Mouse (Mus musculus): Measurements from ENCODE around the gene Nrros. TPM values are rescaled to one million over a fixed set of nuclear protein-coding genes. Genes with fewer than 3 reads are reported as not detected.

Gene Nrros
- polyA plus RNA-seq, 1 experiment from 2014 or later = 8.2 TPM

DNA sequence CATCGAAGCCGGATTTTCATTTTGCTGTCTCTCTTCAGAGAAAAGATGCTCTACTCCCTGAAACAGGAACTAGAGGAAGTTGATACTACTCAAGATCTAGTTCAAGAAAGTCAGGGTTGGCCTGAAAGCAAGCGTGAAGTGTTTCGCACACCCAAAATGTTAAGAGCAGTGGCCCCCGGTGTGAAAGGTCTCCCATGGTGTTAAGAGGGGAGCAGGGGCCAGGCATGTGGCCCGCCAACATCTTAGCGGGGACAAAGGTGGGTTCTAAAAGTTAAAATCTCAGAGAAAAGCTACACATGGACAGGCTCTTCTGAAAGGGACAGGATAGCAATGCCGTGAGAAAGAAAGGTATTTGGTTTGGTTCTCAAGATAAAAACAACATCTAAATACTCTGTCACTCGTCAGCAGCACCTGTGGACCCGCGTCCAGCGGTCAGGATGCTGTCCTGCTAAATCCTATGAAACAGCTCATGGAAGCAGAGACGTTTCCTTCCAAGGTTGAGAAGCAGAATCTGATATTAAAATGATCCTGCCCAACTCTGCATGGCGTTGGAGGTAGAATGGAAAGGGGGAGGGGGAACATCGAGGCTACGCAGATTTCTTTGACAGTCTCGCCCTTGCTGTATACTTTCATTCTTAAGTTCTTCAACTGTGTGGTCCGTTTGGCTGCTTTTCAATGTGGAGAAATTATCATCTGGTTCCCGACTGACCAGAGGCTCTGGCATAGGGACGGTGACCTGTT lies 35.8 kb downstream of the Nrros start:
- H3K9me3 ChIP-seq (ENCODE audit: control insufficient read depth, low read length) = no peaks in the 10 kb centered on the region
- H3K4me1 ChIP-seq (replicated peaks; ENCODE audit: control insufficient read depth, insufficient read depth) = no peaks in the 10 kb centered on the region
- no peak for ATAC-seq (ENCODE audit: low FRiP score, low TSS enrichment)
- peak overlapping the region; percentile 35; the same call in 1 of the 2 replicates for H3K4me2 ChIP-seq (replicated peaks; ENCODE audit: low read depth)
- 58% methylated on average over 20 of the region's 20 CpGs for WGBS
- TF ChIP-seq CTCF (IDR thresholded peaks at IDR 0.05; ENCODE audit: low read depth) (no peak), EP300 (optimal IDR thresholded peaks at IDR 0.05) (no peak)
- no peak for DNase-seq (ENCODE audit: low spot score)
- no peak overlapping the region for H3K9ac ChIP-seq (ENCODE audit: low read length)
- no peaks in the 10 kb centered on the region for H3K36me3 ChIP-seq (ENCODE audit: control insufficient read depth, insufficient read depth, low read length)
- H3K4me3 ChIP-seq (ENCODE audit: low read depth, low read length) = peak overlapping the region; percentile 28
- H3K27ac ChIP-seq (replicated peaks) = 0 out of 2 replicates have a peak overlapping the region, but pooled peaks have one; percentile 30
- H3K27me3 ChIP-seq (ENCODE audit: control insufficient read depth, insufficient read depth, low read length) = no peaks in the 10 kb centered on the region

DNA sequence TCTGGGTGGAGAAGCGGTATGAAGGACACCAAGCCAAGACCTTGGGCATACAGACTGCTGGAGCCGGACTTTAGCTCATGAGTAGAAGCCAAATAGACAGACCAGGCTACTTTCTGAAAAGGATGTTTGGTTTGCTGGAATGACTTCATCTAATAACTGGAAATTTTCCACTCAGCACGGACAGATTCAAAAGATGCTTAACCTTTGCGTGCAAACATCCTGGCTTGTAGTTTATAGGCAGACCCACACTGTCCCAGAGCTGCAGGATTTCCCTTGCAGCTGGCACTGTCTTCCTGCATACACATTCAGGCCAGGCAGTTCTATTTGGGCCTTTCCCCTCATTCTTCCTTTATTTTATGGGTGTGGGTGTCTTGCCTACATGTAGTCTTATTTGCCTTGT lies 38.3 kb downstream of the Nrros start:
- 67% methylated on average over 4 of the region's 4 CpGs for WGBS
- H3K27me3 ChIP-seq (ENCODE audit: control insufficient read depth, insufficient read depth, low read length) = no peaks in the 10 kb centered on the region

DNA sequence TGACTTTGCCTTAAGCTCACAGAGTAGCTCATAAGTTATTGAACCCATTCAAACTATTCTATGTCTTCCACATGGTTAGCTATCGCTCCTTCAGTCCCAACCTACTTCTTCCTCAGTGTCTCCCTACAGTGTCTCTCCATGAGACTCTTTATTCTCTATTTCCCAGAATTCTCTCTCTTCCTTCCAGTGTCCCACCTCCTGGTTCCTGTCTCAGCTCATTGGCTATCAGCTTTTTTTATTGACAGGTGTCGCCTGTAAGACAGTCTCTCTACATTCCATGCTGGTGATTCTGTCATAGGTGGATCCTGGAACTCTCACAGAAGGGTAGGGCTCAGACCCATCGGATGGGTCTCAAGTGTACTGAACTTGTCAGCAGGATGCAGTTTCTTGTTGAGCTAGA lies 40.0 kb downstream of the Nrros start:
- 77% methylated on average over 3 of the region's 3 CpGs for WGBS
- Histone ChIP-seq H3K27me3 (ENCODE audit: control insufficient read depth, insufficient read depth, low read length) (no peaks in the 10 kb centered on the region), H3K36me3 (ENCODE audit: control insufficient read depth, insufficient read depth, low read length) (no peaks in the 10 kb centered on the region), H3K27ac (replicated peaks) (no peak overlapping the region), H3K4me3 (ENCODE audit: low read depth, low read length) (no peak overlapping the region), H3K9ac (ENCODE audit: low read length) (no peak overlapping the region), H3K4me1 (replicated peaks; ENCODE audit: control insufficient read depth, insufficient read depth) (no peaks in the 10 kb centered on the region), H3K4me2 (replicated peaks; ENCODE audit: low read depth) (no peak overlapping the region), H3K9me3 (ENCODE audit: control insufficient read depth, low read length) (no peaks in the 10 kb centered on the region)
- no peak for DNase-seq (ENCODE audit: low spot score)
- no peak for ATAC-seq (ENCODE audit: low FRiP score, low TSS enrichment)
- no peak for TF ChIP-seq EP300 (optimal IDR thresholded peaks at IDR 0.05)
- no peak for TF ChIP-seq CTCF (IDR thresholded peaks at IDR 0.05; ENCODE audit: low read depth)

More for the DNA sequence above, 38.3 kb downstream of the Nrros start:
- Histone ChIP-seq H3K4me3 (ENCODE audit: low read depth, low read length) (no peak overlapping the region), H3K4me1 (replicated peaks; ENCODE audit: control insufficient read depth, insufficient read depth) (no peaks in the 10 kb centered on the region), H3K9ac (ENCODE audit: low read length) (no peak overlapping the region), H3K9me3 (ENCODE audit: control insufficient read depth, low read length) (no peaks in the 10 kb centered on the region), H3K27ac (replicated peaks) (no peak overlapping the region), H3K4me2 (replicated peaks; ENCODE audit: low read depth) (no peak overlapping the region), H3K36me3 (ENCODE audit: control insufficient read depth, insufficient read depth, low read length) (no peaks in the 10 kb centered on the region)
- TF ChIP-seq EP300 (optimal IDR thresholded peaks at IDR 0.05) (no peak), CTCF (IDR thresholded peaks at IDR 0.05; ENCODE audit: low read depth) (no peak)
- no peak for DNase-seq (ENCODE audit: low spot score)
- no peak for ATAC-seq (ENCODE audit: low FRiP score, low TSS enrichment)

DNA sequence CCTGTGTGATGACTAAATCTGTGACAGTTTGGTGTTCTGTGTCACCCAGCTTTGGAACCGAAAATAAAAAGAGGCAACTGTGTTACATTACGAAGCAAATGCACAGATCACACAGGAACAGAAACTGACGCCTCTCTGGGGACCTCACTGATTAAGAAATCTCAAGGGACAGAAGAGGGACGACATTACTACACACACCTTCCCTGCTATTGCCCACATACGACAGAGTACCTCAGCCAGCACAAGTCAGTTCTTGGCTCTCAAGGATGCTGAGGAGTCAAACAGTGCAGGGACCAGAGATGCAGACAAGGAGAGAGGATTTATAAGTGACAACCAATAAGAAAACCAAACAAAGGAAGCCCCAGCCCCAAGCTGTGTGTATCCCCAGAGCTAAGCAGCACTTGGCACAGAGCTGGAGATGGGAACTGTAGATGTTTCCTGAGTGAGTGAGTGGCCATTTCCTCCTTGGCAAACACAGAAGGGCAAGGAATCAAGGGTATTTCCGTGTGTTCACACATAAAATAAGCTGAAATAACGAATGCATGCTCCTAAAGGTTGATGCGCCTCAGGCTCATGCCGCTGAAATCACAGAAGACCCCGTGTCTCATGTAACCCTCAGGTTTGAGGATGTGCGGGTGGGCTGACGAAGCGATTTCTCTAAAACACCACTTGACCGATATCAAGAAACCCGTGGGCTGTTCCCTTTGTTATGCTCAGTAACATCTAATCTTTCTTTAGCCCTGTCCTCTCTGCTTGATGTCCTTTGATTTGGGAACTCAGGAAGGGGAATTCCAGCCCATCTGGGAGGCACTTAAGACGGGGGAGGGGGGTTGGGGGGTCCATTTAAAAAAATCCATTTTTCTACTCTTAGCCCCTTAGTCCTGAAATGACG lies 40.7 kb downstream of the Nrros start:
- Histone ChIP-seq H3K4me1 (replicated peaks; ENCODE audit: control insufficient read depth, insufficient read depth) (no peaks in the 10 kb centered on the region), H3K27ac (replicated peaks) (no peak overlapping the region), H3K9ac (ENCODE audit: low read length) (no peak overlapping the region), H3K36me3 (ENCODE audit: control insufficient read depth, insufficient read depth, low read length) (no peaks in the 10 kb centered on the region), H3K9me3 (ENCODE audit: control insufficient read depth, low read length) (no peaks in the 10 kb centered on the region), H3K4me2 (replicated peaks; ENCODE audit: low read depth) (no peak overlapping the region), H3K27me3 (ENCODE audit: control insufficient read depth, insufficient read depth, low read length) (no peaks in the 10 kb centered on the region), H3K4me3 (ENCODE audit: low read depth, low read length) (no peak overlapping the region)
- WGBS = 67% methylated on average over 17 of the region's 17 CpGs
- DNase-seq (ENCODE audit: low spot score) = no peak
- no peak for ATAC-seq (ENCODE audit: low FRiP score, low TSS enrichment)
- TF ChIP-seq EP300 (optimal IDR thresholded peaks at IDR 0.05) (no peak), CTCF (IDR thresholded peaks at IDR 0.05; ENCODE audit: low read depth) (no peak)

DNA sequence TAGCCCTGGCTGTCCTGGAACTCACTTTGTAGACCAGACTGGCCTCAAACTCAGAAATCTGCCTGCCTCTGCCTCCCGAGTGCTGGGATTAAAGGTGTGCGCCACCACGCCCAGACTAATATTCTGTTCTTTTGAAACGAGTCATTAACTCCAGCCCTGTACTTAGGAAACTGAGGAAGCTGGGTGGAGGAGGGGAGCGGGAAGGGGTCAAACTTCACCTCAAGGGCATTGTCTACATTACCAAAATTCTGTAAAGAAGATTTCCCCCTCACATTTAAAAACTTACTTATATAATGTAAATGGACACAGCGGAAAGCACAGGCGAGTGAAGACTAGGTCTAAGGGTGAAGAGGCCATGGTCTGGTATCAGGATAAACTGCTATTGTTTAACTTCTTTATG lies 41.4 kb downstream of the Nrros start:
- 77% methylated on average over 7 of the region's 7 CpGs for WGBS
- H3K27ac ChIP-seq (replicated peaks) = no peak overlapping the region
- no peaks in the 10 kb centered on the region for H3K9me3 ChIP-seq (ENCODE audit: control insufficient read depth, low read length)
- DNase-seq (ENCODE audit: low spot score) (no peak), ATAC-seq (ENCODE audit: low FRiP score, low TSS enrichment) (no peak)
- H3K4me3 ChIP-seq (ENCODE audit: low read depth, low read length) = no peak overlapping the region
- TF ChIP-seq EP300 (optimal IDR thresholded peaks at IDR 0.05) (no peak), CTCF (IDR thresholded peaks at IDR 0.05; ENCODE audit: low read depth) (no peak)
- H3K9ac ChIP-seq (ENCODE audit: low read length) = no peak overlapping the region
- no peak overlapping the region for H3K4me2 ChIP-seq (replicated peaks; ENCODE audit: low read depth)
- no peaks in the 10 kb centered on the region for H3K4me1 ChIP-seq (replicated peaks; ENCODE audit: control insufficient read depth, insufficient read depth)
- no peaks in the 10 kb centered on the region for H3K27me3 ChIP-seq (ENCODE audit: control insufficient read depth, insufficient read depth, low read length)
- no peaks in the 10 kb centered on the region for H3K36me3 ChIP-seq (ENCODE audit: control insufficient read depth, insufficient read depth, low read length)

DNA sequence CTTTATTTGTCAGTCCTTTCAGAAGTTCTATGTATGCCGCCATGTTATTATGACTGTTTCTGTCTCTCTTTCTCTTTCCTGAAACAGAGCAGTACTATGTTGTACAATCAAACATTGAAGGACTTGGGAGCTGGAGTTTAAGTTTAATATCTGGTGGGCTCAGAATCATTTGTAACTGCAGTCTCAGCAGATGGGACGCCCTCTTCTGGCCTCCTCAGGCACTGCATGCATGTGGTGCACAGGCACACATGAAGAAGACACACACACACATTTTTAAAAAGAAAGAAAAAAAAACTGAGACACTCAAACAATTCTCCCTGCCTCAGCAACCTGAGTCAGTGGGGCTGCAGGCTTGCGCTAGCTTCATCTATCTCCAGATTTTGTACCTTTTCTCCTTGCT lies 44.9 kb downstream of the Nrros start:
- Histone ChIP-seq H3K4me3 (ENCODE audit: low read depth, low read length) (no peak overlapping the region), H3K4me2 (replicated peaks; ENCODE audit: low read depth) (no peak overlapping the region), H3K4me1 (replicated peaks; ENCODE audit: control insufficient read depth, insufficient read depth) (no peaks in the 10 kb centered on the region), H3K36me3 (ENCODE audit: control insufficient read depth, insufficient read depth, low read length) (no peaks in the 10 kb centered on the region), H3K27ac (replicated peaks) (no peak overlapping the region), H3K9ac (ENCODE audit: low read length) (no peak overlapping the region), H3K9me3 (ENCODE audit: control insufficient read depth, low read length) (no peaks in the 10 kb centered on the region), H3K27me3 (ENCODE audit: control insufficient read depth, insufficient read depth, low read length) (no peaks in the 10 kb centered on the region)
- DNase-seq (ENCODE audit: low spot score) (no peak), ATAC-seq (ENCODE audit: low FRiP score, low TSS enrichment) (no peak)
- WGBS = 73% methylated on average over 3 of the region's 3 CpGs
- TF ChIP-seq EP300 (optimal IDR thresholded peaks at IDR 0.05) (no peak), CTCF (IDR thresholded peaks at IDR 0.05; ENCODE audit: low read depth) (peak; percentile 13; the same call in 1 of the 2 replicates)

Data from stomach, postnatal 0 days (tissue).